Mouse (Mus musculus) induced T-regulatory cell, adult 2 months (primary cell): ENCODE data around the gene Mmp10.

ENCODE experiments used
- DNase-seq: peaks from one replicate; pipeline ENCODE4 v3.0.0-alpha.2; 2012; ENCODE audit warnings: low read depth

The Mmp10 gene

GRCm38 (mm10) chr9:7502051-7502450, at the start of gene Mmp10:
TSS of gene Mmp10 (plus strand) at chr9:7502352.
- DNase-seq = peak; percentile 14

GRCm38 (mm10) chr9:7453302-7453701, 48.9 kb upstream of the Mmp10 start:
- no peak for DNase-seq

DNA sequence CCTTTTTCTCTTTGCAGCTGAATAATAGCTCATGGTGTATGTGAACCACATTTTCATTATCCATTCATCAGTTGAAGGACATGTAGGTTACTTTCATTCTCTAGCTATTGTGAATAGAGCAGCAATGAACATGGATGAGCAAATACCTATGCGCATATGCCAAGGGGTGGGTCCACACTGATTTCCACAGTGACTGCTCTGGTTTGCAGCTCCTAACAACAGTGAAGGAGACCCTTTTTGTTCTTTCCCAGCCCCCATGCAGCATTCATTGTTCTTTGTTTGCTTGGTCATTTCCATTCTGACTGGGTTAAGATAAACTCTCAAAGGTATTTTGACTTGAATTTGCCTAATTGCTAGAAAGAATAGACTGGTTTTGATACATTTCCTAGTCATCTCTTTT, 31.9 kb upstream of the Mmp10 start:
- no peak for DNase-seq

DNA sequence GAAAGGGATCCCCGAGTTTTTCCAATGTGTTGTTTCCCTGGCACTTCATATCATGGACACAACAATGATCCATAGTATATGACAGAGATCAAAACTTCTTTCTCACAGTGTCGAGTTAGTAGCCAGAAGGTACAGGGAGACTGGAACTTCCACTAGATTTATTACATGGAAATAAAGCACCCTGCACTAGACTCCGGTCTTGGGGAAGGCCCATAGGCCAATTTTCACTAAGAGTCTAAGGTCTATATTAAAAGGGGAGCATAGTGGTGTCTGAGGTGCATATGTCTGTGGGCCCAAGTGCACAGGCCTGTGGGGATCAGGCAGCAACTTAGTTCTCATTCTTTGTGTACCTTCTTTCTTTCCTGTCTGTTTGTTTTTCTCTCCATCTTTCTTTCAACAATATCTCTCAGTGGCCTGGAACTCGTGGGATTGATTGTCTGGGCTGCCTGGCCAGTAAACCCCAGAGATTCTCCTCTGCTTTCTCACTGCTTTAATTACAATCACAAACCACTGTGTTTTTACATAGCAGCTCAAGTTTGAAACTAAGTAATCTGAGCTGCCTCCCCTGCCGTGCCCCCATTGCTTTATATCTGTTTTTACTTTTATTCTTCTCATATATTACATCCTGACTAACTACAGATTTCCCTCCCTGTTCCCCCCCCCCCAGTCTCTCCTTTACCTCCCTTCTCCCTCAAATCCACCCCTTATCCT, 18.3 kb upstream of the Mmp10 start:
- DNase-seq = no peak

DNA sequence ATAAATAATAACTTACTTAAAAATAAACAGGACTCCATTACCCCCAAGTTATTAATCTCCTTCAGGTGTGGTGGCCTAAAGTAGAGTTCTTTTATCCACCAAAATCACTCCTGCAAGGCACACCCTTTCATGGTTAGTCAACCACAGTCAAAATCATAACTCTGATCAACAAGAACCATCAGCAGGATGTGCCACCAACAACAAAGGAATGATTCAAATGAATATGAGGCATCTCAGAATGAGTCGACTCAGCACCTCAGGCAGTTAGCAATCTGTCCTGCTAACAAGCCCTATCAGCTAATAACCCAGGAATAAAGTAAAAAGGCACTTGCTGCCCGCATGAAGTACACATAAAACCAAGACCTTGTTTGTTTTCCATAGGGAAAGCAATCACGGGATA, 1.0 kb upstream of the Mmp10 start:
- DNase-seq = peak; percentile 52

GRCm38 (mm10) chr9:7507321-7507876, 5.2 kb downstream of the Mmp10 start:
- no peak for DNase-seq

DNA sequence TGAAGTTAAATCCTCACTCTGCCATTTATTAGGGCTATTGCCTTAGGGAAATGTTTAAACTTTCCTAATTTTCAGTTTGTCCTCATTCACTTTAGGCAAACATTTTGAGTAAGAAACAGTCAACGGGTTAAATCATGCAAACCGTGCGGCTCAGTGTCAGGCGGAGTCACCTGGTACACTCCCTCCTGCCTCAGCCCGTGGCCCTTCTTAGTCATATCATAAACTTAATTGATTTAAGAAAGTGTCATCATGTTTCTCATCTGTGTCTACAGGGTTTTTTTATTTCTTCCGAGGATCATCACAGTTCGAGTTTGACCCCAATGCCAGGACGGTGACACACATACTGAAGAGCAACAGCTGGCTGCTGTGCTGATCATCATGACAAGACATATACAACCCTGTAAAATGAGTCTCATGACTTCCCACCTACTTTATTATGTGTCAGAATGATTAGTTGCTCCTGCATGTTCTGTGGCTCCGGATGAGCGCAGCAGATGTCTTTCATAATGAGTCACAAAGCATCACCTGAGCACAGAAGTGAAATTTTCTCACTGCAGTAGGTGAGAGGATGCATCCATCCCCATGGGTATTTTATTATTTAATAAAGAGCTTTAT, 7.6 kb downstream of the Mmp10 start:
- peak; percentile 76 for DNase-seq

DNA sequence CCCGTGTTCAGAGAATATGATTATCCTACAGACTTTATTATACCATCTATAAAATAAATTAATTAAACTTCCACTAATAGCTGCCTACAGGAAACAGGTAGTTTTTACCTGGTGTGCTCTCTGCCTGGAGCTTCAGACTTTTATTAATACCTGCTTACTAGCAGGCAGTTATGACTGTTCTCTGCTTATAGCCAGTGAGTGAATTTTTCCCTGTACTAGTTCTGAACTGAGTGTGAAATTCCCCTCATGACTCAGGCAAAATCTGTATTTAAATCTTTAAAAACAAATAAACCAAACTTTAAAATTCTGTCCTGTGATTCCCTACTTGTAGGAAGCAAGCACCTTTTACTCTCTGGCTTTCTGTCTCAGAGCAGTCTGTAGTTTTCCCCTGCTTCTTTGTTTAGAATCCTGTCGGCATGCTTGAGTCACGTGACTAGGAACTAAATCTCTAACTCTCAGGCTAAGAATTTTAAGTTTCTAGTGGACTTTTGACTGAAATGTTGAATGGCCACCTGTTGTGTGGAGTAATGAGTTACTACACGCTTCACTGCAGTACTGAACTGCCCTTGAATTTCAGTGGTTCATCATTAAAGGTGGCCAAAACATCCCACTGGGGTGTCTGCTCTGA, 15.9 kb downstream of the Mmp10 start:
- DNase-seq = no peak

- no peak for DNase-seq
Measured at GRCm38 (mm10) chr9:7526255-7526940, 24.2 kb downstream of the Mmp10 start.

- DNase-seq = no peak
Measured at GRCm38 (mm10) chr9:7542763-7543162, 40.6 kb downstream of the Mmp10 start.

- no peak for DNase-seq
Measured at GRCm38 (mm10) chr9:7544923-7545457, 42.8 kb downstream of the Mmp10 start.

GRCm38 (mm10) chr9:7545471-7545870, 43.3 kb downstream of the Mmp10 start:
- no peak for DNase-seq

- no peak for DNase-seq
Measured at GRCm38 (mm10) chr9:7545920-7546319, 43.8 kb downstream of the Mmp10 start.

GRCm38 (mm10) chr9:7551943-7552342, 49.8 kb downstream of the Mmp10 start:
- DNase-seq = no peak

DNA sequence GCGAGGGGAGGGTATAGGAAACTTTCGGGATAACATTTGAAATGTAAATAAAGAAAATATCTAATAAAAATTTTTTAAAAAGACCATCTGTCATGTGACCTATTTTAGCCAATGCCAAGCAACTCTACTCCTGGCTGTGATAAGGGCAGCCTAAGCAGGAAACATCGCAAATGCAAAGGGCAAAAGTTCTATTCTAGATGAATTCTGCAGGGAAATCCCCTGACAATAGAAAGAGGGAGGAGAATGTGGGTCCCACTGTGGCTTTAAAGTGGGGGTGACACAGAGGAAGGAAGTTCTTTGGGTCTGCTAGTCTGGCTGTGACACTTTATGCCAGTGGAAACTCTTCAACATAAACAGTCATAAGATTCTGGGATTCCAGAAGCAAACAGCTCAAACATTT, 51.4 kb downstream of the Mmp10 start:
- peak; percentile 62 for DNase-seq

- DNase-seq = peak; percentile 55
Measured at GRCm38 (mm10) chr9:7554382-7554781, 52.2 kb downstream of the Mmp10 start.

- no peak for DNase-seq
Measured at GRCm38 (mm10) chr9:7558221-7559017, 56.3 kb downstream of the Mmp10 start, which contains the start of gene Mmp8. TSS of gene Mmp8 (plus strand) at chr9:7558456.
